Mouse (Mus musculus) myocyte (in vitro differentiated cells): ENCODE results near the gene Ppp1r12c. TPM values are rescaled to one million over a fixed set of nuclear protein-coding genes. Genes with fewer than 3 reads are reported as not detected.

ENCODE experiments used
- H3K27me3 ChIP-seq: one replicate; pipeline ENCODE4 v1.6.1; 2011; ENCODE audit not compliant: control insufficient read depth, insufficient read depth, insufficient read length
- H3K36me3 ChIP-seq: one replicate; pipeline ENCODE4 v1.6.1; 2011; ENCODE audit not compliant: control insufficient read depth, insufficient read depth
- H3K4me2 ChIP-seq: one replicate; pipeline ENCODE4 v1.6.1; 2011; ENCODE audit warnings: low read depth, control low read depth
- H3K4me3 ChIP-seq: one replicate; pipeline ENCODE4 v1.5.1; 2011; ENCODE audit warnings: mild to moderate bottlenecking, control low read depth, moderate library complexity
- H3K79me2 ChIP-seq: one replicate; pipeline ENCODE4 v1.6.1; 2011; ENCODE audit not compliant: control insufficient read depth, insufficient read depth
- H3ac ChIP-seq: one replicate; pipeline ENCODE4 v1.6.1; 2011; ENCODE audit not compliant: control insufficient read depth, insufficient read length
- CEBPB ChIP-seq: IDR thresholded peaks from 2 replicates; pipeline ENCODE4 v1.6.1; 2011; ENCODE audit warnings: mild to moderate bottlenecking, moderate library complexity; ENCODE audit not compliant: poor library complexity, insufficient read depth, severe bottlenecking
- E2F4 ChIP-seq: IDR thresholded peaks from one replicate; pipeline ENCODE4 v1.6.1; 2011; ENCODE audit warnings: mild to moderate bottlenecking, control low read depth, moderate library complexity; ENCODE audit not compliant: insufficient read depth
- MAX ChIP-seq: IDR thresholded peaks from one replicate; pipeline ENCODE4 v1.6.1; 2011; ENCODE audit warnings: low read depth, mild to moderate bottlenecking, control low read depth
- MYOD1 ChIP-seq, 3 experiments: IDR thresholded peaks; one replicate each; pipeline ENCODE4 v1.6.1; 2011; ENCODE audit warnings: control low read depth in 2 of 3, low read depth in 2 of 3, mild to moderate bottlenecking in 2 of 3, moderate library complexity in 1 of 3; ENCODE audit not compliant: insufficient read length in 2 of 3, control insufficient read depth in 1 of 3
- MYOG ChIP-seq, 3 experiments: IDR thresholded peaks; one replicate each; pipeline ENCODE4 v1.6.1; 2011; ENCODE audit warnings: control low read depth in 2 of 3, low read depth in 2 of 3, mild to moderate bottlenecking in 2 of 3; ENCODE audit not compliant: insufficient read length in 2 of 3, control insufficient read depth in 1 of 3, insufficient read depth in 1 of 3
- POLR2A ChIP-seq: IDR thresholded peaks from one replicate; pipeline ENCODE4 v1.6.1; 2011; ENCODE audit warnings: low read depth, mild to moderate bottlenecking, control low read depth, moderate library complexity; ENCODE audit not compliant: insufficient read length
- POLR2AphosphoS2 ChIP-seq: IDR thresholded peaks from one replicate; pipeline ENCODE4 v1.6.1; 2011; ENCODE audit warnings: low read depth, control low read depth; ENCODE audit not compliant: insufficient read length
- REST ChIP-seq: IDR thresholded peaks from one replicate; pipeline ENCODE4 v1.6.1; 2011; ENCODE audit warnings: mild to moderate bottlenecking, control low read depth, moderate library complexity; ENCODE audit not compliant: insufficient read depth, insufficient read length
- SRF ChIP-seq: IDR thresholded peaks from one replicate; pipeline ENCODE4 v1.6.1; 2011; ENCODE audit warnings: low read depth; ENCODE audit not compliant: control insufficient read depth, insufficient read length
- TCF12 ChIP-seq: IDR thresholded peaks from one replicate; pipeline ENCODE4 v1.6.1; 2011; ENCODE audit warnings: mild to moderate bottlenecking, control low read depth; ENCODE audit not compliant: poor library complexity, insufficient read depth, severe bottlenecking
- TCF3 ChIP-seq: IDR thresholded peaks from one replicate; pipeline ENCODE4 v1.6.1; 2011; ENCODE audit warnings: low read depth, control low read depth; ENCODE audit not compliant: insufficient read length
- USF1 ChIP-seq: IDR thresholded peaks from one replicate; pipeline ENCODE4 v1.6.1; 2011; ENCODE audit warnings: low read depth, mild to moderate bottlenecking, control low read depth, moderate library complexity
- polyA plus RNA-seq: library from polyadenylated mRNA; unstranded; fragments of >200 nt; fragmentation: generic; extraction: Trizol; gene quantifications from one replicate; pipeline ENCODE4 v1.2.1, GENCODE M21; 2012; ENCODE audit warnings: missing spikeins

The Ppp1r12c gene
- polyA plus RNA-seq, 1 experiment = 39.0 TPM

DNA sequence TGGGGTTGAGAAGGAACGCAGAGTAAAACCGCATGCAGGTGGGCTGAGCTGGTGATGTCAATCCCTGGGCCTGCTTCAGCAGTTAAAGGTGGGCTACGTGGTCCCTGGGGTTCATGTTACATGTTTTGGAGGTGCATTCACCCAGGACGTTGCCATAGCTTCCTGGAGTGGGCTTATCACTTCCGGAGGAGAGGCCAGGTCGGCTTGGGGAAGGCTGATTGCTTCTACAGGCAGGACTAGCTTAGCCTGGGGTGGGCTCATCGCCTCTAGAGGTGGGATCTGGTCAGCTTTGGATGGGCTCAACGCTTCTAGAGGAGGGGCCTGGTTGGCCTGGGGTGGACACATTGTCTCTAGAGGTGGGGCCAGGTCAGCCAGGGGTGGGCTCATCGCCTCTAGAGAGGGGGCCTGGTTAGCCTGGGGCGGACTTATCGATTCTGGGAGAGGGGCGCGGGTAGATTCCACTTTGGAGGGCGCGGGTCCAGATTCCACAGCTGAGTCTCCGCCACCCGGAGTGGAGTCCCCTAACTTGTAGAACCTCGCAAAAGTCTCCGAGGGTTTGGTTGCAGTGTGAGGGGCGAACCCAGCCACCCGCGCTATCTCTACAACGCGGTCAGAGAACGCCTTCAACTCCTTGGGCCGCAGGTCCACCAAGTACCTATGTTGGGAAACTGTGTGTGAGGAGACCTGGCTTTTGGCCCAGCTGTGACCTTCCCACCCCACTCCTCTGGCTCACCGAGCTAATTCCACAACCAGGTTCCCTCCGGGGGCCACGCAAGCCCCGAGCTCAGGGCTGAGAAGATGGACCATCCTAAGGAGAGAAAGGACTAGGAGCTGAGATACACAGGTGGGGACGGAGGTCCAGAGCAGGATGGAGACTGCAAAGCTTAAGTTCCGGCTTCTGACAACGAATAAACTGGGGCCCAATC lies 22.0 kb upstream of the Ppp1r12c start:
- Histone ChIP-seq H3K36me3 (no peaks in the 10 kb centered on the region), H3K4me3 (no peak overlapping the region), H3K4me2 (no peak overlapping the region), H3ac (no peak overlapping the region), H3K27me3 (no peaks in the 10 kb centered on the region), H3K79me2 (no peaks in the 10 kb centered on the region)
- TF ChIP-seq MAX = no peak
- no peak for TF ChIP-seq SRF
- no peak for TF ChIP-seq E2F4
- TF ChIP-seq MYOD1 (IDR thresholded peaks at IDR 0.05; ENCODE audit: control insufficient read depth in 1 of 3, insufficient read length in 2 of 3, low read depth in 2 of 3) = no peak
- no peak for TF ChIP-seq MYOG (IDR thresholded peaks at IDR 0.05; ENCODE audit: control insufficient read depth in 1 of 3, insufficient read depth in 1 of 3, insufficient read length in 2 of 3, low read depth in 2 of 3)
- TF ChIP-seq CEBPB = no peak
- TF ChIP-seq REST = no peak
- no peak for TF ChIP-seq TCF3
- TF ChIP-seq TCF12 = no peak

- Histone ChIP-seq H3K79me2 (no peaks in the 10 kb centered on the region), H3K4me3 (no peak overlapping the region), H3K27me3 (no peaks in the 10 kb centered on the region), H3K4me2 (no peak overlapping the region), H3K36me3 (no peaks in the 10 kb centered on the region), H3ac (no peak overlapping the region)
- TF ChIP-seq POLR2A (no peak), E2F4 (no peak), SRF (no peak), MYOG (IDR thresholded peaks at IDR 0.05; ENCODE audit: control insufficient read depth in 1 of 3, insufficient read depth in 1 of 3, insufficient read length in 2 of 3, low read depth in 2 of 3) (no peak)
Measured at GRCm38 (mm10) chr7:4522292-4522691, 20.8 kb upstream of the Ppp1r12c start.

DNA sequence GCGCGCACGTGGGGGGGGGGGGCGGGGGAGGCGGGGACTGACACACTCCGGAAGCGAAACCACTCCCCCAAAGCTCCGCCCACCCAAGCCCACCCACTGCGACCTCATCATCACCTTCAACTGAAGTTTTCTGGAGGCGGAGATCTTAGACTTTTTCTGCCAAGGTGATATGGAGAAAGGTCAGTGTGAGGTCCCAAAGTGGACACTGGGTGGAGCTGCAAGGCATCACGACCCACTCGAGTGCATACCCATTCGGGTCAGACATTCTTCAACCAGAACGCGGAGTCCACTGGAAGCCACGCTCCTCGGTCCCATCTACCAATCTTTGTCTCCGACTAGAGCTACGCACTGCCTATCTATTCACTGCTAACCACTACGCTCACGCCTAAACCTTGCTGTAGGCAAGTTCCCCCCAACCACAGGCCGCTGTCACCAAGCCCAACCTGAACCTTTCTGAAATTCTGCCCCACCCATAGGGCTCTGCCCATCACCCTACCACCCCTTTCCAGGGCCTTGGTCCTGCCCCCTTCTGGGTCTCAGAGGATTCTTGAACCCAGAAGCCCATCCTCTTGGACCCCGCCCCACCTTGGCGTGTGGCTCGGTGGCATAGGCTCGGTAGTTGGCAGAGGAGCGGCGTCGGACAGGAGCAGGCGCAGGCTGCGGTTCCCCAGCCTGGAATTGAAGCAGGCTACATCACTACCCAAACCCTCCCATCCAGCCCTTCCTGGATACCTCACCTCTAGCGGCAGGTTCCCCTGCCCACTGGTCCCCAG lies 19.9 kb upstream of the Ppp1r12c start:
- Histone ChIP-seq H3K4me2 (no peak overlapping the region), H3K4me3 (no peak overlapping the region), H3ac (no peak overlapping the region), H3K27me3 (no peaks in the 10 kb centered on the region), H3K36me3 (no peaks in the 10 kb centered on the region), H3K79me2 (no peaks in the 10 kb centered on the region)
- TF ChIP-seq MYOG (IDR thresholded peaks at IDR 0.05; ENCODE audit: control insufficient read depth in 1 of 3, insufficient read depth in 1 of 3, insufficient read length in 2 of 3, low read depth in 2 of 3) (no peak), MAX (no peak), MYOD1 (IDR thresholded peaks at IDR 0.05; ENCODE audit: control insufficient read depth in 1 of 3, insufficient read length in 2 of 3, low read depth in 2 of 3) (no peak), CEBPB (no peak), USF1 (no peak), TCF12 (no peak), REST (no peak), TCF3 (no peak), POLR2A (no peak), POLR2AphosphoS2 (no peak), E2F4 (no peak), SRF (no peak)

DNA sequence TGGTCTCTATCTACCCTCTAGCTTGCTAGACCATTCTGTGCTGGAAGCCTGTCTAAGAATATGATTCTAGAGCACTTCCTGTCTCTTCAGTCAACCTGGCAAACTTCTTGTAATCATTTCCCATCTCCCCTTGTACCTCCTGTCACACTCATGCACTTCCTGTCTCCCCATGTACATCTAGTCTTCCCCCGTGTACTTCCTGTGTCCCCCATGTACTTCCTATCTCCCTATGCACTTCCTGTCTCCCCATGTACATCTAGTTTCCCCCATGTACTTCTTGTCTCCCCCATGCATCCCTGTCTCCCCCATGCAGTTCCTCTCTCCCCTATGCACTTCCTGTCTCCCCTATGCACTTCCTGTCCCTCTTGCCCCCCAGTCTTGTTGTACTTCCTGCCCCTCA lies 17.0 kb upstream of the Ppp1r12c start:
- Histone ChIP-seq H3ac (no peak overlapping the region), H3K4me2 (no peak overlapping the region)

More for the DNA sequence above, 17.0 kb upstream of the Ppp1r12c start:
- TF ChIP-seq MAX (no peak), E2F4 (no peak), POLR2AphosphoS2 (no peak), TCF3 (no peak), TCF12 (no peak), USF1 (no peak), REST (no peak), MYOG (IDR thresholded peaks at IDR 0.05; ENCODE audit: control insufficient read depth in 1 of 3, insufficient read depth in 1 of 3, insufficient read length in 2 of 3, low read depth in 2 of 3) (no peak), POLR2A (no peak), SRF (no peak), CEBPB (no peak), MYOD1 (IDR thresholded peaks at IDR 0.05; ENCODE audit: control insufficient read depth in 1 of 3, insufficient read length in 2 of 3, low read depth in 2 of 3) (no peak)
- Histone ChIP-seq H3K36me3 (no peaks in the 10 kb centered on the region), H3K4me3 (no peak overlapping the region), H3K79me2 (no peaks in the 10 kb centered on the region), H3K27me3 (no peaks in the 10 kb centered on the region)
